Mouse (Mus musculus): ENCODE measurements around the gene Atic.

Gene Atic

DNA sequence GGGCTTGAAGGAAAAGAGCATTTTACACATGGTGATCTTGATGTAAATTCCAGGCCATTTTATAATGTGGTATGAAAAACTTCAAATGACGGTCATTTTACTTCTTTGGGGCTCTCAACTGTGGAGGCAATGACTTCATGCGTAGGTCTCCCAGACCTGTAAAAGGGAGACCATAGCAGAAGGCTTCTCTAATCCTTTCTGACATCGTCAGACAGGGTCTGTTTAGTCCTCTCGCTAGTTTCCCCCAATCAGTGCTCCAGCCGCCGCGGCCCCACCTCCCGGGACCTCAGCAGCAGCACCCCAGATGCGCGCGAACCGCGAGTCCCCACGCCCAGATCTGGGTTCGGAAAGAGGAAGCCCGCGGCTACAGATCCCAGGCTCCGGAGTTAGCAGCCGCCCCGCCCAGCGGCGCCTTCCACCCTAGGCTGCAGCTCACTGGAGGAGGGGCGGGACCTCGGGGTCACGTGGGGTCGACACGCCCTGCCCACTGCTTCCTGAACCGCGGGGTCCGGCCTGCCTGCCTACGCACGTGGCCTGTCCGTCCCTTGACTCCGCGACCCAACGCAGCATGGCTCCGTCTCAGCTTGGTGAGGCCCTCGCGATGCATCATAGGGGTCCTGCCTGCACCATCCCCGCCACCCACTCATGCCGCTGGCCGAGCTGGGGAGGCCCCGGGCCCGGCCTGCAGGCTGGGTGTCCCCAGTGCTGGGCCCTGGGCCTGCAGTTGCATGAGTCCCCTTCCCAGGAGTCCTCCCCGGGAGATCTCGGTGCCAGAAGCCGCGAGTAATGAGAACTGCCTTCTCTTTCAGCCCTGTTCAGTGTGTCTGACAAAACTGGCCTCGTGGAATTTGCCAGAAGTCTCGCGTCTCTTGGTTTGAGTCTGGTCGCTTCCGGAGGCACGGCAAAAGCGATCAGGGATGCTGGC lies at the start of gene Atic:
Atic (plus strand) TSS at position 463 of the 925 bp plus-strand sequence.
- DNase-seq: peak; percentile 79

DNA sequence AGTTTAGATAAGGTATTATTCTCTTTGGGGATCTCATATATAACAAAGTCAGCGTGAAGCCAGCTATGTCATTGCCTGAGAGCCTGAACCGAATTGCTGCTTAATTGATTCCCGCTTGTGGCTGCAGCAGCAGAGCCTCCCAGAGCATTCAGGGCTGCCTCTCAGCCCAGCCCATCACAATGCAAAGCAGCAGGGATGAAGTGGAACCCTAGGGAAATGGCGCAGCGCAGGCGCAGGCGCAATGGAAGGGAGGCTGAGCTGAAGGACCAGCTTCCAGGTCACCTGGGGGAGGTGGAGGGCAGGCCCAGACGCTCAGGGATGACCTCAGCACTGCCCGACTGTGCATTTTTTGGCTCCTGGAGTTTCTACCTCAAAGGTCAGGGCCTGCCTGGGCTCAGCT lies 49.7 kb upstream of the Atic start:
- no peak for DNase-seq

DNA sequence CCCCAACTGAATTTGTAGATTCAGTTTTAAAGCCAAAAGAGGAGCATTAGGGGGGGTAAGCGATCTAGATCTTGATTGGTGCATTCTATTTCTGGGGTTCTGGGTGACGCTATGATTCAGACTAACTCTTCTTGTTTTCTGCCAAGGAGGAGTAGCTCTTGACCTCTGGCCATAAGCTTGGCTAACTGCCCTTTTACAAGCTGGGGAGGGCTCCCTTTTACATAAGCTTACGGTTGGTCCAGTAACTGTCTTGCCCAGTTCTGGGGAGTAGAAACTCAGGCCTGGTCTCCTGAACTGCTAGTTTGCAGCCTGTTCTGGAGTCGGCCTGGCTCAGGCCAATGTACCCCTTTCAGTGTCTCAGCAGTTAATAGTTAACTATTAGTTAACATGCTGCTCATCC lies 41.9 kb upstream of the Atic start:
- DNase-seq: no peak

DNA sequence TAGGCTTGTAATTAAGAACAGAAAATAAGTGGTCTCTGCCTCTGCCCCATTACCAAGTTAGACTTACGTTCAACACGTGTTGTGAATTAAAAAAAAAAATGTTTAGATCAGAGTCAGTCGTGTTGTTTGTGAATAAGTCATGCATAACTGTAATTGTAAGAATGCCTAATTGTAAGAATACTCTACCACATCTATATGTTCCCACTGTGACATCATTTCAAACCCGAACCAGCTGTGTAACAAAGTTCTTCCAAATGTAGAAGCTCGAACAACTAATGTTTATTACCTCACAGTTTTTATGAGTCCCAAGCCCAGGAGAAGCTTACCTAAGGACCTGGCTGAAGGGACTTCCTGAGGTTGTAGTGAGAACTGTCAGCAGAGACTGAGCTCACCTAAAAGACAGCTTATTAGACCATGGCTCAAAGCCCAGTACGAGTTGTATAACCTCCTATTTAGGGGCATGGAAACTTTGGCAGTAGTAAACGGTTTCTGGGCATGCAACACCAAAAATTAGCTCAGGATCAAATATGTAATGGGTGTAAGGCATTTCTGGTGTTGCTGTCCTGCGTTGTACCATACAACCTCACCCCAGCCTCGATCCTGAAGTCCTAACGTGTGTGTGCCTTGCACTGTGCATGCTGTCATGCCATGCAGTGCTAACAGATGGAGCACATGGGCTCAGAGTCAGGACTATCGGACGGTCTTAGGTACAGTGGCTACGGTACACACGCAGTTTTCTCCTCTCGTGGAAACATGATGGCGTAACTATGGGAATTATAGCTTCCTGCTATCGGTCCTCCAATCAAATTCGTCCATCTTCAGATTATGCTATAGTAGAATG lies 27.9 kb upstream of the Atic start:
- no peak for DNase-seq

DNA sequence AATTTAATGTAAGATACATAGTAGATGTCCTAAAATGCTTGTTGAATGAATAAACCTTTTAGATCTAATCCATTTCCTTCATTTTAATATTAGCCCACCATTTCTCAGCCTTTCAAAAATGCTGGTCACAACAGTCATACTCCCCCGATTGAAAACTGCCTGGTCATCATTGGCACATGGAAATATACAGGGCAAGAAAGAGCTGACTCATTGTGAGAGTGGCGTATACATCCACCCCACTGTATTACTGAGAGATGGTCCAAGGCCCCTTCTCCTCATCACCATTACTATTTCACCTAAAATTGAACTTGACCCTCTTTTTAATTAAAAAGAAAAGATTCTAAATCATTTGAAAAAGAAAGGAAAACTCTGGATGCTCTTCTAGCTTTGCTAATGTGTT lies 26.2 kb upstream of the Atic start:
- DNase-seq: no peak

DNA sequence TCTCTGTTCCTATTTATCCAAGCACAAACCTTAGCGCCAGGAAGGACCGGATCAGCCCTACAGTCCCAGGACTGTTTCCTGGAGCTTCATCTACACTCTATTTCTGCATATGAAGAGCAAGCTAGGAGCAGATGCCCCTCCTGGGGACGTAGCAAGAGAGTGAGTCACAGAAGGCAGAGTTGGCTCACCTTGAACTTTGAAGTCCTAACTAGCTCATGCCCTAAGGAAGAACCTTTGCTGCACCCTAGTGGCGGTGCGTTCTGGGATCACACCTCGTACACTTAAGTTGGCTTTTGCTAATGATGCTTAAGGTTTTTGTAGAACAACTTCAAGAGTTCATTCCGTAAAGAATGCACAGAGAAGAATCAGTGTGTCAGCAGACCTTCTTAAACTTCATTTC lies 25.3 kb upstream of the Atic start:
- DNase-seq: no peak

DNA sequence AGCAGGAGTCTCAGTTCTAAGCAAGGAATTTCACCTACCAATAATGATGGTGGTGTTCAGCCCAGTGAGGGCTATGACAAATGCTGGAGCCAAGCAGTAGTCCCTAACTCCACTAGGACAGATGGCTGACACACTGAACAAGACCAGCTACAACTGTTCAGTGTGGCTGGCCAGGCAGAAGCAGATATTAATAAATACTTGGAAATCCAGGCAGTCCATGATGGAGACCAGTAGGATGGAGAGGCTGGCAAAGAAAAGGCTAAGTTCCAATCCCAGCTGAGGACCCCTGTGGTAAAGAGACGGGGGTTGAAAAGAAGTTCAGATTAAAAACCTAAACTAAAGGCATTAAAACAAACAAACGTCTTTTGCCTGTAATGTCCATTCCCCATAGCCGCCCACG lies 17.3 kb upstream of the Atic start:
- DNase-seq: no peak

DNA sequence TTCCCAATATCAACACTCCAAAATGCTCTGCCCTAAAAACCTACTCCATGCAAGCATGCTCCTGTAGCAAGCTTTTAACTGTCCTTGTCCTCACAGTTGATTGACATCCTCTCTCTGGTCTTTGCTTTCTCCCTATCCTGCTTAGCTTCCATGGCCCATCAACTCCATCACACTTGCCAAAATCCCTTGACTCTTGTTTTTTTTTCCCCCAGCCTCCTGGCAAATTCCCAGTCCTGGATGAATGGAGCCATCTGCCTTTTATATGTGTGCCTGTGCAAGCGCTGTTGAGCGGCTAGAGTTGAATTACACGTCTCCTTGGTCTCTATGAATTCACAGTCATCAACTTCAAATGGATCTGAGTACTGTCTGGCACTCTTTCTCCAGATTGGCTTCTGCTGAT lies 16.5 kb upstream of the Atic start:
- DNase-seq: peak; percentile 5

DNA sequence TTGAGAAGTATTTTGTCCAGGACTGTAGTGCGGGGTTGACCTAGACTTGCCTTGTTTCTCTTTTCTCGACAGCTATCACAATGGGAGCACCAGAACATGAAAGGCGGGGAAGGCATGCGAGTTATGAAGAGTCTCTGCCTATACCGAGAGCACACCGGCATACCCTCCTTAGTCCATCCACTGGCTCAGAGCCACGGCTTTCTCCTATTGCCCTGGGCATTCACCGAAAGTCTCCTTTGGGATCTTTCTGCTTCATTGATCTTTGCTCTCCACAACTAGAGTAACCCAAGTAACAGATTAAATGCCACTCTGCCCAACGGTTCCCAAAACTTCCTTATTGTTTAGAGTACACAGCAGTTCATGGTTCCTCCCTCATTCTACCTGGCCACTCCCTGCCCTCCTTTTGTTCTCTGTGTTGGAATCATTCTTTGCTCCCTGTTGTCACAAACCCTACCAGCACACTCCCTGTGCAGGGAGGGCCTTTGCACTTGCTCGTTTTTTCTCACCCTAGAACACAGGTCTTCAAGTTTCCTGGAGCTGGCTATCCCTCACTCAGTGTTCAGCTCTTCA lies 6.2 kb upstream of the Atic start:
- no peak for DNase-seq

DNA sequence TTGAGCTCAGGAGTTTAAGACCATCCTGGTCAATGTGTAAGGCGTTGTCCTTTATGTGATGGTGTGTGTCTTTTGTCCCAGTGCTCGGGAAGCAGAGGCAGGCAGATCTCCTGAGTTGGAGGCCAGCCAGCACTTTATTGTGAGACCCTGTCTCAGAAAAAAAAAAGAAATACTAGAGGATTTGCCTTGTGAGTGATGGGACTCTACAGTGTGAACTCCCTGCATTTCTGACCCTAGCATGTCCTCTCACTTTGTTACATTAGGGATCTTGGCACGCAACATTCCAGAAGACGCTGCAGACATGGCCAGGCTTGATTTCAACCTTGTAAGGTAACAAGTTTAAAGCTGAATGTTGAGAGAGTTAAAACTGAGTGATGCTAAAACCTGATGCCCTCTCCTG lies 3.7 kb downstream of the Atic start:
- DNase-seq: no peak

DNA sequence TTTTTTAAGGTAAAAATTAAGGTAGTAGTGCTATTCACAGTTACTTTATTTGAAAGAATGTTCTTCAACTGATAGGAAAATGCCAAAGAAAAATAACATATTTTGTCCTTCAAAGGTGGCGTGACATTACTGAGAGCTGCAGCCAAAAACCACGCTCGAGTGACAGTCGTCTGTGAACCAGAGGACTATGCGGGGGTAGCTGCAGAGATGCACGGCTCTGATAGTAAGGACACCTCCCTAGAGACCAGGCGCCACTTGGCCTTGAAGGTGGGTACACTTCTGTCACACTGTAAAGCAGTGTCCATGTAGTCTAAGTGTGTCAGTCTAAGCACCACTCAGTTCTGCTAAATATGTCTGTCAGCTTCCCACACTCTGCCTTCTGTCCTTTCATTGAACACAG lies 7.3 kb downstream of the Atic start:
- DNase-seq: no peak

DNA sequence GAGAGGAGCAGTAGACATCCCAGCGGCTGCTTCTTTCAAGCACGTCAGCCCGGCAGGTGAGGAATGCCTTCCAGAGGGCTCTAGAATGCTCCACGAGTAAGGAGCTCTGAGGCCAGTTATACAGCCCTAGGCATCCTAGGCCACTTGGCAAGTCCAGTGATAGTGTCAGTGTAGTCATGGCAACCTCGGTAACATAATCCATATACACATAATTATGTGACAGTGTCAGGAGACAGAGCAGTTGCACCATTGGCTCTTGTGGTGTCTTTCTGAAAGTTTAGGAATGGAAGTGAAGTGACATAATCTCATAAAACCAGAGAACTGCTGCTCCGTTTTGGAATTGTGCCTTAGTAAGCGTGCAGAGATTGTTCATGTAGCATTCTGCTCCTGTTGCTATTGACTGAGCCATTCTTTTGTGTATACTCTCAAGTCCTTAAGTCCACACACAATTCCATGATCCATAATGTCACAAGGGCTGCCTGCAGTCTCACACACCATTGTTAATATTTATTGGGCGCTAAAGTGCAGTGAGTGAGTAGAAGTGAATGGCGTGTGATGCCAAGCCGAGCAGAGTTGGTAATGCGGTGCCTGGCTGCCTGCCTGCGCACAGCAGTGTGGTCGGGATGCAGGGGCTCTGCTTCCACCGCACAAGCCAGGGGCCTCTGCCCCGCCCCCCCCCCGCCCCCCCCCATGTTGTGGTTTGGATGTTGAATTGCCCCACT lies 11.1 kb downstream of the Atic start:
- DNase-seq: no peak

DNA sequence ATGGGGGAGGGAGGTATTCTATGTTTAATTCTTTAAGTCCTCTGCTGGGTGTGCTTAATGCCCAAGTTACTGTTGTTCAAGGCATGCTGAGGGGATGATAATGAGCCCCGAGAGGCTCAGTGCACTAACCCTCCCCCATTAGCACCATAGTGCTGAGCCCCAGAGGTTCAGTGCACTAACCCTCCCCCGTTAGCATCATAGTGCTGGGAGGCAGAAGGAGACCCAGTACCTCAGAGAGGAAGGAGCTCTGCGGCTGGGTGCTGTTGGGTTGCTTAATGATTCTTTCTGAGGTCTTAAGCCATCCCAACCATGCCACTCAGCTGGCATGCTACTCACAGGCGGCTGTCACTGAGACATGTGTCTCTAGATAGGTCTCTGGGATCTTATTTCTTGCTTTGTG lies 13.2 kb downstream of the Atic start:
- no peak for DNase-seq

DNA sequence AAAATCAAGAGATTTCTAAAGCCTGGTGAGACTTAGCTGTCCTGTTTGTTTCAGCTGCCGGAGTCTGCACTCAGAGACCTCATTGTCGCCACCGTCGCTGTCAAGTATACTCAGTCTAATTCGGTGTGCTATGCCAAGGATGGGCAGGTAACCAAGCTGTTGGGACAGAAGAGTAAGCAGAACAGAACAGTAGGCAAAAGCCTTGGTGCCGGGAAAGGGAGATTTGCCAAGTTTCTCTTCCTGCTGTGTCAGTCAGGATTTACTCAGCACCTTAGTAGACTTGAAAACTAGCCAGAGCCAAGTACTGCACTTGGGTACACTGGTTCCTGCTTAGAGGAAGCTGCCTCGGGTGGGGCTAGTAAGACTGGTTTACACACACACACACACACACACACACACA lies 19.0 kb downstream of the Atic start:
- peak; percentile 34 for DNase-seq

DNA sequence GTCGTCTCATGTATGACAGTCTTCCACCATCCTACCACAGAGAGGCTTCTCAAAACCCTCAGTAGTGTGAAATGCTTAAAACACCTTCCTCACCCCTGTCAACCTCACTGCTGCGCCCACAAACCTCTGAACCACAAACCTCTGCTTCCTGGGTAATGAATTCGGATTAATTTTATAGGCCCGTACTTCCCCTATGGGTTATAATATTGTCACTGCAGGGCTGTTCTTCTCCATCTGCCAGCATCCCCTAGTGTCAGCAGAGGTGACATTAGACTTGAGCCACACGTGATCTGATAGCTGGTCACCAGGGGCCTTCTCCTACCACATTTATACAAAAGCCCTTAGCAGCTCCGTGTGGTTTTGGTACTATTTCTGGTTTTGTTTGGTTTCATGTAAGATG lies 19.9 kb downstream of the Atic start:
- no peak for DNase-seq

DNA sequence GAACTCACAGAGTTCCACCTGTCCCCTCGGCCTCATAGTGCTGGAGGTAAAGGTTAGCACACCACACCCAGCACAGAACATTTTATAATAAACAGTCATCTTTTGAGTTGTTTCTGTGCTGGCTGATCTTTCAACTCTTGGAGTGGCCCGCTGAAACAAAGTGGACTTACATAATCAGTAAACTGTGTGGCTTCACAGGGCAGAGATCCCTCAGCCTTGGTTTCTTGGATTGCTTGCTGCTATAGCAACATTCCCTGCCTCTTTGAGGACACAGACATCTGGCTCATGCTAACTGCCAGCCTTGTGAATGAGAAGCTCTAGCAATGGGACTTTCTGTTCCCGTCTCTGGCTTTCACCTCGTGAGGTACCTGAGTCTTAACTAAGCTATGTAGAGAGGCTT lies 22.6 kb downstream of the Atic start:
- DNase-seq: no peak

DNA sequence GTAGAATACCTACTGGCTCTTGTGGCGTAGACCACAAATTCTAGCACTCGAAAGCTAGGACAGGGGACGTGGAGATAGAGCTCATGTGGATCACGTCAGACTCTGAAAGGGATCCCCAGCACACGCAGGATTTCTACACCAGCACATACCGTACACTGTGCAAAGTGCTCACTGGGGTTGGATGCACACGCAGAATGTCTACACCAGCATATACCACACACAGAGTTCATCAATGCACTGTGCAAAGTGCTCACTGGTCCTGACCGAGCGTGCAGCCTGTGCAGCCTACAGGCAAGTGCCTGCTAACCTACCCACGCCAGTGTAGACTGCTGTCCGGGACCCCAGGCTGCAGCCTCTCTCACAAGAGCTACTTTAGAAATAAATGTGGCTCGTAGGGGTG lies 23.5 kb downstream of the Atic start:
- DNase-seq: no peak

DNA sequence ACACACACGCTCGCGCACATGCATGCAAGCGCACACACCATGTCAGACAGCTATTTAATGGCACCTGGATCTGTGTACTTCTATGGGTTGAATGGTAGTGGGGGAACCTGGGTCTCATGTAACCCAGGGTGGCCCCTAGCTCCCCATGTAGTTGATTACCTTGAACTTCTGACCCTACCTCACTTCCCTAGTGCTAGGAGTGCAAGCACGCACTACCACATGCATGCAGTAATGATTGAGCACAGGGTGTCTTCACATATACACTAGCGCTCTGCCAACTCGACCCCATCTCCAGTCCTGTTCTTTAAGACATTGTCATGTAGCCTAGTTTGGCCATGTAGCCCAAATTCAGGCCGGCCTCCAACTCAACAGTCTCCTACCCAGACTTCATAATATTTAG lies 26.4 kb downstream of the Atic start:
- no peak for DNase-seq

DNA sequence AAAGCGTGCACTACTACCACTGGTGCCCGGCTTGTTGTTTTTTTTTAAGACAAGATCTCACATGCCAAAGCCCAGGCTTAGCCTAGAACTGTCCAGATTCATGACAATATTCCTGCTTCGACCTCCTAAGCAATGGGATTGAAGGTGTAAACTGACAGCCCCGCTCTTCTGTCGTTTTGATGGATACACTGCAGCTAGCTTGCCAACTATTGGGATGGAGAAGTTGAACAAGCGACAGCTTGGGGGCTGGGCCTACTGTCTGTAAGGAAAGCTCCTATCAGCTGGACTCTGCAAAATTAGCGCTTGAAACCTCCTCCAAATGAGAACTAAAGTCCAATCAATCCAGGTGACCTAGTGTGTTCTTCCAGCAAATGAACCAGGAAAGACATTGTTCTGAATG lies 26.9 kb downstream of the Atic start:
- no peak for DNase-seq

DNA sequence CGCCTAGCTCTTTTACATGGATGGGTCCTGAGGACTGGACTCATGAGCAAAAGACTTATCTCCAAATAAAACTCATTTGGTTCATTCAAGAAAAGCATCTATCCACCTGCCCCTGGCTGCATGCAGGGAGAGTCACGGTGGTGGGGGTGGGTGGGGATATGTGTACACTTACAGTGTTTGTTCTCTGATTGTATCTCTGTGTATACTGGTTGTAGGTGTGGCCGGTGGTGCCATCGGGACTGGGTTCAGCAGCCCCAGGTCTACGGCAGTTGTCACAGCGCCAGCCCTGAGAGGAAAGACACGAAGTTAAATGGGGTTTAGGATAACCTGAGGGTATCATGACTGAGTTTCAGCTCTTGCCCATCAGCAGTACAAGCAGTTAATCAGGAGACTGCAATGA lies 29.7 kb downstream of the Atic start:
- no peak for DNase-seq

DNA sequence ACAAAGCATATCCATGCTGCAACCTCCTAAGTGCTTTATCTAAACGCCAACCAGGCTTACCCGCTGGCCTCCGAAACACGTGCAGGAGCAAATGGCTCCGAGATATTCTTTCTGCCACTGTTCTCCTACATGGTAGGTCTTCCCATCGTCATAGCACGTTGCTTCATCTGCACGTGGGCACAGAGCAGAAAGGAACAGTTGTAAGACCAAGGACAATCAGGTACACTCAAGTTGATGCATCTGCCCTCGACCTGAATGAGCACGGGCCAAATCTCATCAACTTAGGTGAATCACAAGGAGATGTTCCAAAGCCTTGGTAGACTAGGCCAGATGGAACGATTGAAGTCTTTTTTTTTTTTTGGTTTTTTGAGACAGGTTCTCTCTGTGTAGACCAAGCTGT lies 33.1 kb downstream of the Atic start:
- DNase-seq: no peak

DNA sequence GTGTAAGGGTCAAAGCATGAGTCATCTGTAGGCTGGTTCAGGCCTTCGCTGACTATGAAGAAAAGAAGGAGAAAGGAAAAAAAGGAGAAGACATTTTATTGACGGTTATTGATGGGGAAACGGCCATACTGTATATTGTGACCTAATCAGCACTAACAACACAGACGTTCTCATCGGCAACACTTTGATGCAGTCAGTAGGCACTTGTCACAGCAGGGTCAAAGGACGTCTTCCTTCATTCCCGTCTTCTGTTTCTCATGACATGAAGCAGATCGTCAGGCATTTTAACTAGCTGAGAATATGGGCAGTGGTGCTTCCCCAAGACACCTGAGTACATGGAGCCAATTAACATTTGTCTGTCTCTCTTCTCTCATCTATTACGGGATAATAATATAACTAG lies 36.2 kb downstream of the Atic start:
- no peak for DNase-seq

DNA sequence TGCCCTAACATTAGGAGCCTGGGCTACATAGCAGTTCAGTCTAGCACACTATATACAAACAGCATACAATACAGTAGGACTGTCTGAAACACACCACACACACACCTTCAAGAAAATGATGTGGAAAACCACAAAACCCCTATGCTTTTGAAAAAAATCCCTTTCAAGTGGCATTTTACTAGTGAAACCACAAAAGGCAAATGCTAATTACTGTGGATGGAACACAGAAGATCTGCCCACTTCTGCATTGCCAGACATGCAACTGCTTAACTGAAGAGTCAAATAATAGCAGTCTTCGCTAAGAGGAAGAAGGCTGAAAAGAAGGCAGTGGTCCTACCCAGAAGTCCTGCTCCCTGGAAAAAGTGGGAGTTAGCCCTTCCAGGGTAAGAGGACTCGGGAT lies 37.3 kb downstream of the Atic start:
- DNase-seq: no peak
